Mouse (Mus musculus): ENCODE measurements around the gene Atp6v0a1. TPM values are rescaled to one million over a fixed set of nuclear protein-coding genes. Genes with fewer than 3 reads are reported as not detected.
"Not testable (repeated sequence)": the region's sequence is repeated elsewhere in the genome, so short reads cannot be mapped to it uniquely, and the experiment has no call there.

Atp6v0a1 gene
- total and polyA plus RNA-seq, 2 experiments, result 21.5 to 37.7 TPM

- H3K9ac ChIP-seq (ENCODE audit: low read depth, low read length), result no peak overlapping the region
- no peak overlapping the region for H3K27ac ChIP-seq (replicated peaks; ENCODE audit: insufficient read depth, low read depth, low read length)
- DNase-seq (ENCODE audit: extremely low read depth, low read depth, low spot score), result no peak
- no peaks in the 10 kb centered on the region for H3K79me2 ChIP-seq (ENCODE audit: control insufficient read depth, insufficient read depth, low read length)
- no peaks in the 10 kb centered on the region for H3K36me3 ChIP-seq (ENCODE audit: control insufficient read depth, insufficient read depth, low read length)
- no peak overlapping the region for H3K4me3 ChIP-seq (ENCODE audit: insufficient read depth, low read depth, low read length)
- TF ChIP-seq CTCF (IDR thresholded peaks at IDR 0.05; ENCODE audit: low read depth, low read length) (no peak), POLR2A (IDR thresholded peaks at IDR 0.05; ENCODE audit: extremely low read depth, insufficient read depth, low read length) (no peak)
- WGBS, result 84% methylated on average over 2 of the region's 2 CpGs
- H3K27me3 ChIP-seq (ENCODE audit: control insufficient read depth, insufficient read depth, low read length), result no peaks in the 10 kb centered on the region
- no peaks in the 10 kb centered on the region; the same call in 1 of the 2 replicates for H3K4me1 ChIP-seq (ENCODE audit: control insufficient read depth, insufficient read depth, low read length)
These were observed 15.8 kb upstream of the Atp6v0a1 start for GRCm38 (mm10) chr11:100993437-100993836.

DNA sequence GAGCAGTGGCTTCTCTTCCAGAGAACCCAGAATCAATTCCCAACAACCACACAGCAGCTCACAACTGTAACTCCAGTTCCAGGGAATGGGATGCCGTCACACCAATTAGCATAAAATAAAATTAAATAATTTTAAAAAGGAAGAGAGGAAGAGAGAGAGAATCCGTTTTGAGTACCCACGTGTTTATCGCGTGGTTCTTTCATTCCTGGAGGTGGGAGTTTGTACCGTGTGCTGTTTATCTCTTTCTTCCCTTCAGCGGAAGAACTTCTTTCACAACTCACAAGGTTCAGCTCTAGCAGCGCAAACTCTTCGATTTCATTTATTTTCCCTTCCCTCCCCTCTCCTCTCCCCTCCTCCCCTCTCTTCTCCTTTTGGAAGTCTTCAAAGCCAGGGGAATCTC is 15.0 kb upstream of the Atp6v0a1 start:
- TF ChIP-seq CTCF (IDR thresholded peaks at IDR 0.05; ENCODE audit: low read depth, low read length), result no peak
- TF ChIP-seq POLR2A (IDR thresholded peaks at IDR 0.05; ENCODE audit: extremely low read depth, insufficient read depth, low read length), result no peak
- H3K27me3 ChIP-seq (ENCODE audit: control insufficient read depth, insufficient read depth, low read length), result no peaks in the 10 kb centered on the region
- no peak overlapping the region for H3K27ac ChIP-seq (replicated peaks; ENCODE audit: insufficient read depth, low read depth, low read length)
- WGBS, result 48% methylated on average over 9 of the region's 9 CpGs
- H3K36me3 ChIP-seq (ENCODE audit: control insufficient read depth, insufficient read depth, low read length), result no peaks in the 10 kb centered on the region
- no peak for DNase-seq (ENCODE audit: extremely low read depth, low read depth, low spot score)
- H3K9ac ChIP-seq (ENCODE audit: low read depth, low read length), result no peak overlapping the region
- H3K4me1 ChIP-seq (ENCODE audit: control insufficient read depth, insufficient read depth, low read length), result no peaks in the 10 kb centered on the region; the same call in 1 of the 2 replicates
- H3K79me2 ChIP-seq (ENCODE audit: control insufficient read depth, insufficient read depth, low read length), result no peaks in the 10 kb centered on the region
- no peak overlapping the region for H3K4me3 ChIP-seq (ENCODE audit: insufficient read depth, low read depth, low read length)

- no peaks in the 10 kb centered on the region for H3K36me3 ChIP-seq (ENCODE audit: control insufficient read depth, insufficient read depth, low read length)
- H3K27ac ChIP-seq (replicated peaks; ENCODE audit: insufficient read depth, low read depth, low read length), result no peak overlapping the region
- no peaks in the 10 kb centered on the region for H3K79me2 ChIP-seq (ENCODE audit: control insufficient read depth, insufficient read depth, low read length)
- no peak overlapping the region for H3K4me3 ChIP-seq (ENCODE audit: insufficient read depth, low read depth, low read length)
- H3K9ac ChIP-seq (ENCODE audit: low read depth, low read length), result no peak overlapping the region
- DNase-seq (ENCODE audit: extremely low read depth, low read depth, low spot score), result no peak
- WGBS, result 66% methylated on average over 5 of the region's 5 CpGs
- TF ChIP-seq POLR2A (IDR thresholded peaks at IDR 0.05; ENCODE audit: extremely low read depth, insufficient read depth, low read length) (no peak), CTCF (IDR thresholded peaks at IDR 0.05; ENCODE audit: low read depth, low read length) (no peak)
- H3K4me1 ChIP-seq (ENCODE audit: control insufficient read depth, insufficient read depth, low read length), result no peaks in the 10 kb centered on the region; the same call in 1 of the 2 replicates
- no peaks in the 10 kb centered on the region for H3K27me3 ChIP-seq (ENCODE audit: control insufficient read depth, insufficient read depth, low read length)
These were observed 14.6 kb upstream of the Atp6v0a1 start for GRCm38 (mm10) chr11:100994655-100995054.

DNA sequence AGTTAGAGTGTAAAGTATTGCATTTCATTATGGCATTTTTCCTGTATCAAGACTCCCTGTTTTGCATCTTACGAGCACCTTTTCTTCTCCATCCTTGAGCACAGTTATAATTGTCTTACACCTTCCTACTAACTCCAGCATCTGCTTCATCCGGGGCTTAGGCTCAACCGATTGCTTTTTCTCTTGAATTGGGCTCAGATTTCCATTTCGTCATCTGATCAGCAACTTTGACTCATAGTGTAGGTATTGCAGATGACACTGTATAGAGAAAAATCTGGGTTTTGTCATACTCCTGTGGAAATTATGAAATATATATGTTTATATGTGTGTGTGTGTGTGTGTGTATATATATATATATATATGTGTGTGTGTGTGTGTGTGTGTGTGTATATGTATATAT is 12.8 kb upstream of the Atp6v0a1 start:
- H3K27ac ChIP-seq (replicated peaks; ENCODE audit: insufficient read depth, low read depth, low read length), result no peak overlapping the region
- no peaks in the 10 kb centered on the region; the same call in 1 of the 2 replicates for H3K4me1 ChIP-seq (ENCODE audit: control insufficient read depth, insufficient read depth, low read length)
- 86% methylated on average over 4 of the region's 4 CpGs for WGBS
- no peak overlapping the region for H3K4me3 ChIP-seq (ENCODE audit: insufficient read depth, low read depth, low read length)
- no peak for TF ChIP-seq CTCF (IDR thresholded peaks at IDR 0.05; ENCODE audit: low read depth, low read length)
- TF ChIP-seq POLR2A (IDR thresholded peaks at IDR 0.05; ENCODE audit: extremely low read depth, insufficient read depth, low read length), result no peak
- DNase-seq (ENCODE audit: extremely low read depth, low read depth, low spot score), result no peak
- 0 out of 2 replicates have a peak, but pooled peaks cover 3% of the 10 kb centered on the region for H3K27me3 ChIP-seq (ENCODE audit: control insufficient read depth, insufficient read depth, low read length)
- H3K9ac ChIP-seq (ENCODE audit: low read depth, low read length), result no peak overlapping the region
- H3K36me3 ChIP-seq (ENCODE audit: control insufficient read depth, insufficient read depth, low read length), result no peaks in the 10 kb centered on the region
- no peaks in the 10 kb centered on the region for H3K79me2 ChIP-seq (ENCODE audit: control insufficient read depth, insufficient read depth, low read length)

GRCm38 (mm10) chr11:100998836-100999235 is 10.4 kb upstream of the Atp6v0a1 start:
- Histone ChIP-seq H3K27ac (replicated peaks; ENCODE audit: insufficient read depth, low read depth, low read length) (no peak overlapping the region), H3K36me3 (ENCODE audit: control insufficient read depth, insufficient read depth, low read length) (no peaks in the 10 kb centered on the region), H3K4me1 (ENCODE audit: control insufficient read depth, insufficient read depth, low read length) (no peaks in the 10 kb centered on the region; the same call in 1 of the 2 replicates), H3K79me2 (ENCODE audit: control insufficient read depth, insufficient read depth, low read length) (no peaks in the 10 kb centered on the region), H3K27me3 (ENCODE audit: control insufficient read depth, insufficient read depth, low read length) (0 out of 2 replicates have a peak, but pooled peaks cover 3% of the 10 kb centered on the region), H3K9ac (ENCODE audit: low read depth, low read length) (no peak overlapping the region), H3K4me3 (ENCODE audit: insufficient read depth, low read depth, low read length) (no peak overlapping the region)
- DNase-seq (ENCODE audit: extremely low read depth, low read depth, low spot score), result no peak
- TF ChIP-seq POLR2A (IDR thresholded peaks at IDR 0.05; ENCODE audit: extremely low read depth, insufficient read depth, low read length) (no peak), CTCF (IDR thresholded peaks at IDR 0.05; ENCODE audit: low read depth, low read length) (no peak)
- 95% methylated on average over 2 of the region's 2 CpGs for WGBS

GRCm38 (mm10) chr11:100999254-100999653 is 10.0 kb upstream of the Atp6v0a1 start:
- Histone ChIP-seq H3K36me3 (ENCODE audit: control insufficient read depth, insufficient read depth, low read length) (no peaks in the 10 kb centered on the region), H3K4me1 (ENCODE audit: control insufficient read depth, insufficient read depth, low read length) (no peaks in the 10 kb centered on the region; the same call in 1 of the 2 replicates)
- 77% methylated on average over 3 of the region's 3 CpGs for WGBS

DNA sequence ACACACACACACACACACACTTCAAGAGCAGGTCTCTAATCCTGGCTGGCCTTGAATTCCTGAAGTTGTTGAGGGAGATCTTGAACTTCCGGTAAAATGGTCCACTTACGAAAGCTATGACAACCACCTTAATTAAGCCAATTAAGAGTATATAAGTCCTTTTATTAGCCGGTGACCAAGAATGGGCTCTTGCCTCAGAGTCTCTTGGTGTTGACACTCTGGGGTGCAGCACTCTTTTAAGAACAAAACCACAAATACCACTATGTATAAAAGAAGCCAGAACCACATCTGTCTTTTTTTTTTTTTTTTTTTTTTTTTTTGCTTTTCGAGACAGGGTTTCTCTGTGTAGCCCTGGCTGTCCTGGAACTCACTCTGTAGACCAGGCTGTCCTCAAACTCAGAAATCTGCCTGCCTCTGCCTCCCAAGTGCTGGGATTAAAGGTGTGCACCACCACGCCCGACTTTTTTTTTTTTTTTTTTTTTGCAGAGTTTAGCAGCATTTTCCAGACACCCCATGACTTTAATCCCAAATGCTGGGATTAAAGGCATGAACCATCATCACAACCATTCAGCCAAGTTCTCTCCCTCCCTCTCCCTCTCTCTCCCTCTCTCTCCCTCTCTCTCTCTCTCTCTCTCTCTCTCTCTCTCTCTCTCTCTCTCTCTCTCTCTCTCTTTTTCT is 7.2 kb upstream of the Atp6v0a1 start:
- 89% methylated on average over 6 of the region's 6 CpGs for WGBS
- not testable (repeated sequence) for H3K9ac ChIP-seq (ENCODE audit: low read depth, low read length); DNase-seq (ENCODE audit: extremely low read depth, low read depth, low spot score); H3K4me3 ChIP-seq (ENCODE audit: insufficient read depth, low read depth, low read length); H3K27me3 ChIP-seq (ENCODE audit: control insufficient read depth, insufficient read depth, low read length); H3K27ac ChIP-seq (replicated peaks; ENCODE audit: insufficient read depth, low read depth, low read length); H3K36me3 ChIP-seq (ENCODE audit: control insufficient read depth, insufficient read depth, low read length); H3K4me1 ChIP-seq (ENCODE audit: control insufficient read depth, insufficient read depth, low read length); H3K79me2 ChIP-seq (ENCODE audit: control insufficient read depth, insufficient read depth, low read length)

More at GRCm38 (mm10) chr11:100999254-100999653, 10.0 kb upstream of the Atp6v0a1 start:
- Histone ChIP-seq H3K79me2 (ENCODE audit: control insufficient read depth, insufficient read depth, low read length) (no peaks in the 10 kb centered on the region), H3K9ac (ENCODE audit: low read depth, low read length) (no peak overlapping the region), H3K27ac (replicated peaks; ENCODE audit: insufficient read depth, low read depth, low read length) (no peak overlapping the region), H3K27me3 (ENCODE audit: control insufficient read depth, insufficient read depth, low read length) (0 out of 2 replicates have a peak, but pooled peaks cover 3% of the 10 kb centered on the region), H3K4me3 (ENCODE audit: insufficient read depth, low read depth, low read length) (no peak overlapping the region)
- no peak for DNase-seq (ENCODE audit: extremely low read depth, low read depth, low spot score)
- no peak for TF ChIP-seq POLR2A (IDR thresholded peaks at IDR 0.05; ENCODE audit: extremely low read depth, insufficient read depth, low read length)
- no peak for TF ChIP-seq CTCF (IDR thresholded peaks at IDR 0.05; ENCODE audit: low read depth, low read length)

Data from liver, adult 2 months (tissue).